Mouse (Mus musculus) cerebellum, adult 9-10 months (tissue): ENCODE measurements around the gene Csrp3.

Experiments
- DNase-seq: peaks from one replicate; pipeline ENCODE4 v3.0.0; 2022

Csrp3 gene

DNA sequence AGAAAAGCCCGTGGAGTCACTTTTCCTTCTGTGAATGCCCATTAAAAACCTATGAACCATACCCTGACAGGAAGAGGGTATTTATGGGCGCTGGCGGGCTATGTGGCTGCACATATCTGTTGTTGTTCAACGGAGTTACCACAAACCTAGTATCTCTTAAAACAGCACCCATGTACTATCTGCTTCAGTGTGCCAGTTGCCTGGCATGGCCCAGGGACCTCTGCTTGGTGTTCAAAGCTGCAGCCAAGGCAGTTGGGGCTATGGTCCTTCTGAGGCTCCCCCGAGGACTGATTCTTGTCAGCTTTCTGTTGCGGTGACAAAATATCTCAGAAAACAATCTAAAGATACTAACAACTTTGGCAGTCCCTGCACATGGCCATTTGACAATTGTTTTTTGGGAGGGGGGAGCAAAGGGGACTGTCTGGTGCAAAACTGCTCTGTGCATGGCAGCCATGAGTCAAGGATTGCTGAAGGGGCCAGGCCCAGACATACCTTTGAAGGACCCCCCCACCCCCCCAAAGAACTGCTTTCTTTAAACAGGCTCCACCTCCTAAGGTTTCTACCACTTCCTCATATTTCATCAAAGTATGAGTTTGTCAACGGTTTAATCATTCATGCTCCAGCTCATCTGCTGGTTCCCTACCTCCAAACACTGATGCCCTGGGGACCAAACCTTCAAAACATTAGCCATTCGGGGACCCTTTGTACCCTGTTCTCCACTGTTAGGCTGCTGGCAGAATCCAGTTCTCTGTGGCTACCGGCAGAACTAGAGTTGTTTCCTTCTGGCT, 17.0 kb upstream of the Csrp3 start:
- DNase-seq = no peak

DNA sequence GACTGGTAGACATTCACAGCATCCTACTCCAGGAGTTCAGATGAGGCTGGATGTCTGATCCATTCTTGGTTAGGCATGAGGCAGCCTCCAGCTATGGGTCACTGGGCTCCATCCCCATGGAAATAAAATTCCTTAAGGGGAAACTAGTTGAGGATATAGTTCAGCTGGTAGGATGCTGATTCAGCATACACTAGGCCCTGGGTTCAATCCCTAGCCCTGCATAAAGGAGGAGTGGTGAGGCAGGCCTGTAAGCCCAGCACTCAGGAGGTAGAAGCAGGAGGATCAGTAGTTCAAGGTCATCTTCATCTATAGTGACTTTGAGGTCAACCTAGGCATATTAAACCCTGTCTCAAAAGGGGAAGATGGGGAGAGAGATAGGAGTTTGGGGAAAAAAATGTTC, 16.4 kb upstream of the Csrp3 start:
- DNase-seq = no peak

DNA sequence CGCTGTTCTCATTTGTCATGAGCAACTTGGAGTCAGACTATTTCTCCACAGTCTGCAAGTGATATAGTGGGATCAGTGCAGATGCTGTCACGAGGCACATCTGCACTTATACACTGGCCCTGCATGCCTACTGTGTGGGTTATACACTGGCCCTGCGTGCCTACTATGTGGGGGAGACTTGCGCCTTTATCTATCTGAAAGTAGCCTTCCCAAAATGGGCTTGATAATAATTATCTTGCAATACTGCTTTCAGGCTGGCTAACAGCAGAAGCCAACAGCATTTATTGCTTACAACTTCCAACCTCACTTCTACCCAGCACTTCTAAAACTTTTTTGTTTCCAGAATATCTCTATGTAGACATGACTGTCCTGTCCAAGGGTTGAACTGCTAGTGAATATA, 14.0 kb upstream of the Csrp3 start:
- DNase-seq = no peak

DNA sequence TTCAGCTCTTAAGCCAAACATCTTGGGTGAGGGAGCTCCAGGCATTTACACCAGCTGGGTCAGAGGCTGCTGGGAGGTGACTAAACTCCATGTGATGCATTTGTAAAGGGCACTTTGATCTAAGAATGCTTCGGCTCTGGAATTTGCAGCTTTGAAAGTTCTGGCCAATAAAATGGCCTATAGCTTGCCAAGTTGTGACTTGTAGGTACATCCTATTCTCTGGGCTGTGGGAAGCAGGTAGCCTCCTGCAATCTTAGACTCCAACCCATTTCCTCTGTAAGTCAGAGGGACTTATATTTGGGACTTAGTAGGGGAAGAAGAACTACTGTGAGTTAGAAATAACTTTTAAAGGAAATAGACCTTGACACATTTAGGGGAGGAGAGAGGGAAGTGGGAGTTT, 13.1 kb upstream of the Csrp3 start:
- no peak for DNase-seq

DNA sequence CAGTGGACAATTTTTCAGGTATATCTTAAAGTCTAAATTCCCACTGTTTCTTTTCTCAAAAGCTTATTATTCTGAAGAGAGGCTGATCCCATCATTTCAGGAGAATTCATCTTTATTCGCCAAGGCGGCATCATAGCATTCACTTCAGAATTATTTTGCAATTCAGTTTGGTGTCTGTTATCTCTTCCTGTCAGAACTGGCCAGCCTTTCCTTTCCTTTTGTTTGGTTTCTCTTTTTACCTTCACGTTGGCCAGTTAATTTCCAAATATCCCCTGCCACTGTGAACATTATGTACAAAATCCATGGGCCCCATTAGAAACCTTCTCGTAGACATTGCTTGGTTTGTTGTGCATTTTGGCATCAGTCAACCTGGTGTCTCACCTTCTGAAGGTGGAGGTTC, 11.5 kb upstream of the Csrp3 start:
- DNase-seq = no peak

DNA sequence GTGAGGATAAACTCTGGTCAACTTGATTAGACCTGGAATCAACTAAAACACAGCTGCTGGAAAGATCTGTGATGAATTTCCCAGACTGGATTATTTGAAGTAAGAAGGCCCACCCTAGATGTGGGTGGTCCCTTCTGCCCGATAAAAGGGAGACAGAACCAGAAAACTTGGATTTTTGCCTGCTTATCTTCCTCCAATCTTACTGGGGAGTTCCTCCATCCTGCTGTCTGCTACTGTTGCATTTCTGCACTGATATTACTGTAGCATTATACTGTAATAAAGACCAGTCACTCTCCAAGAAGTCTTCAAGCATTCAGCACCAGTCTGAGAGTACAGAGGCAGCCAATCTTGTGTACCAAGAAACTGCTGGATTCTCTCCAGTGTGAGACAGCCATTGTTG, 10.4 kb upstream of the Csrp3 start:
- no peak for DNase-seq

DNA sequence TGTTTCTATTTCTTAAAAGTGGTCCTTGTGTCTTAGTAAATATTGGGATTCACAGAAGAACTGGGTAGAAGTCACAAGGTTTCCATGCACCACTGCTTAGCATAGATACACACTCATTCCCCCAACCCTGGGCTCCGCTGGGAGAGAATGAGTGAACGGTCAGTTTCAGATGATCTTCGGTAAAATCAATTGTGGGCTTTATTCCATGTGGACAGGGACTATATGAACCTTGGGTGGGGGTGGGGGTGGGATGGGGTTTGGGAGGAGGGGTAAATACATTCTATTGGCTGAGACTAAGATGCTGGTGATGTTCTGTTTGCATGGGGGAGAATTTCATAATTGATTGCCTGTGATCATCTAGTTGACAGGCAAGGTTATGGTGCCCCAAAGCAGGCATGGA, 7.6 kb upstream of the Csrp3 start:
- no peak for DNase-seq

DNA sequence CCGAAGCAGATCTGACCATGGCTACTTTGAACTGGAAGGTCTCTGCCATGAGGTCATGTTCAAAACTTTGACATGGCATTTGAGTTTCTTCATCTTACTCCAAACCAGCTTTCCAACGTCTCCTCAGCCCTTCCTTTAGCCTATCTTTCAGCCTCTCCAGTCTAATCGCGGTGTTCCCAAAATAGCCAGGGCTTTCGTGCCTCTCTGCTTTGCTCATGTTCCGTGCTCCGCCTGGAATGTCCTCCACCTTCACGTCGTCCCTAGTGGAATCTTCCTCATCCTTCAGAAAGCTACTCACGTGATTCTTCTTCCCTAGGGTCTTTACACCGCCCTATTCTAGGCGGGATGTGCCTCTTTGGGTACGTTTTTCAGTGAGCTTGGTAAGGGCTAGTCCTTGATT, 5.7 kb upstream of the Csrp3 start:
- DNase-seq = no peak

DNA sequence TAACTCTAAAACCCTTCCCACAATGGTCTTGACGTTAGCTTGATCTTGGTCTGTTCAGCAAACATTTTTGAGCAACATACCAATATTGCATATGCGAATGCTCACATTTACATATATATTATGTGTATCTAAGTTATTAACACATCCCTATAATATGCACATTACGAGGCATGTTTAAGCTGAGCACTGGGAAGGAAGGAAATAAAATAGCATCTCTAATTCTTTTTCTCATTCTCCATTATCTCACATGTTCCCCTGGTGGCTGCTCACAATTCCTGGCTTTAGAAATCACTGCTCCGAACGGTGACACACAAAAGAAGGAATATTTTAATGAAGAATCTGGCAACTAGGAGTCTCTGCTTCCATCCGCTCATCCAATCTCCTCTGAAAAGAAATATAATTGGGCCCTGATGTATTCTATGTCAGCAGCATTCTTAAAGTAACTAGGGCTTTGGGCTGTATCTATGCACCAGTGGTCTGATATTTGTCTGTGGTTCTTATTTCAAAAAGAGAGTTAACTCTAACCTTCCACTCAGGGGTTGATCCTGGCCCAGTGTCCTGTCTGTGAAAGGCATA, 3.8 kb upstream of the Csrp3 start:
- DNase-seq = no peak

DNA sequence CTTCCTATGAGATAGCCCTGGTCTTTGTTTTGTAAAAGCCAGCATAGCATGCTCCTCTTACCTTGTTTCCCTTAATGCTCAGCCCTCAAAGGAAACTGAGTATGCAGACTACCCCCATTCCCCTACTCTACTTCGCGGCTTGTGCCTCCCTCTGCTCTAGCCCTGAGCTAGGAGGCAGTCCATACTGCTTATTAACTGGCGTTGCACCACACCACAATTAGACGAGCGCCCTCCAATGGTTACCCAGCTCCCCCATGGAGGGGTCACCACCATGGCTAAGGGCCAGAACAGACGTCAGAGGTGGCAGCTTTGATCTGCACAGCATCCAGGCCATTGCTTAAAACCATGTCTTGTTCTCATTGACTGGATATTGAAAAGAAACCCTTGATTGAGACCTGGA, 1.1 kb downstream of the Csrp3 start:
- DNase-seq = no peak

DNA sequence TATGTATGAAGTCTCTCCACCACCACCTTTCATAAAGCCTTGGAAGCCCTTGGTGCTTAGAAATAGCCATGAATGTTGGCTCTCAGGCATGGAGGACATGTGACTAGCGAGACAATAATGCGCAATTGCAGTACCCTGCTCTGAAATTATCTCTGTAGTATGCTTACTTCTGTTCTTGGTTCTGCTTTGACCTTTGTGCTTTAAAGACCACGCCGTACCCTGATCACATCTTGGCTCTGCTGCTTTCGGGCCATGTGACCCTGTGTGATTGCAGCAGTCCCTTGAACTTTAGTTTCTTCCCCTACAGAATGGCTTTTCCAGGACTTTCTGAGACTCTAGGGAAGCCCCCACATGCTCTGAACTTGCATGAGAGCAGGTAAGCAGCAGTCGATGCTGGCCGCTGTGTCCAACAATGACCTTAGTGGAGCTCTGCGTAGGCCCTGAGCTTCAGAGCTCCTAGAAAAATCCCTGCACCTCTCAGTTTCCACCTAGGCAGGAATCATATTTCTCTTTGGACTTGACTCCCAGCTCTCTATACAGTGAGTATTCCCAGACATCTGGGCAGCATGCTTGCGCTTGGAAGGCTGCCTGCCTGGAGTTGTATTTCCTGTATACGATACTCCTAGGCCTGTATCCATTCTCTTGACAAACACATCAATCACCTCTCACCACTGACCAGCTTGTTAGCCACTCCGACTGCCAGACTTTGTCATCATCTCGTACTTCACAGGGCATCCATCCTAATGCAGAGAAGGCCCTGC, 2.4 kb downstream of the Csrp3 start:
- no peak for DNase-seq

DNA sequence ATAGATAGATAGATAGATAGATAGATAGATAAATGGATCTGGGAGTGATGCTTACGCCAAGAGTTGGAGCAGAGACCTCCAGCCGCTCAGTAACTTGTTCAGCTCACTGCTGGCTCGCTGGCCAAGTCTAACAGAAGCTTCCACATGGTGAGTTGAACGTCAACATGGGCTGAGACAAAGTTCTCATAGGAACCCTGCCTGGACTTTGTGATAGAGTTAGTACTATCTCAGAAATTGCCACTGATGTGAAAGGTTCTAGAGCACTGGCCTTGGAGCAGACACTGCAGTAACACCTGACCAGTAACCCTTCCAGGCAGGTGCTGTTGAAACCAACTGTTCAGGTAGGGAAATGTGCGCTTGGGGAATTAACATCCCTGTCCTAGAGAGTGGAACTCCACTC, 4.3 kb downstream of the Csrp3 start:
- DNase-seq = no peak

DNA sequence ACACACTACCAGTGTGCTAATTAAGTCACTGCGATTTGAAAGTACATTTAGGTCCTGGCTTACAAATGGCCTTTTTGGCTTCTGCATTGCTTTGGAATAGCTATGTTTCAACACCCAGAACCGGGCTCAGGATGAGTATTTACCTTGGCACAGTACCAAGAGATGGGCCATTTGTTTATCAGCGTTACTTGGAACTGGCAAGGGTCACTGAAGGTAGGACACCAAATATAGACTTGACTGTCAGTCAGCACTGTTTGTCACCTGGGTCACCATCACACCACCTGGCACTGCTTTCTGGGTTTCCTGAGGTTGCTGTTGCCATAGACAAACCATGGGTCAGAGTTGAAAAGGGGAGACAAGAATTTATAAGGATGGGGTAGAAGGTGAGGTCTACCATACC, 5.5 kb downstream of the Csrp3 start:
- DNase-seq = no peak

DNA sequence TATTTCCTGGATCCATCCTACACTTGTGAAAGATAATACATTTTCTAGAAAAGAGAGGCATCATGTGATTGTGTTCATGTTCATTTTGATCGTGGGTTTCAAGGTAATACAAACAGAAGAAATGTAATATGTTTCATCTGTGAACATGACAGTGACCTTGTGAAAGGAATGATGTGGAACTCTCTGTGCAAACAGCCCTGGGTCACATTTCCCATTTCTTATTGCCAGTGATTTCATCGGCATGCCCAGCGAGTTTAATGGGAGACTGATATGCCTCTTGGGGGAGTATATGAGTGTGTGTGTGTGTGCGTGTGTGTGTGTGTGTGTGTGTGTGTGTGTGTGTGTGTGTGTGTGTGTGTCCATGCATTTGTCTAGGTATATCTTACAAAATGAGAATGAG, 6.3 kb downstream of the Csrp3 start:
- DNase-seq = no peak

DNA sequence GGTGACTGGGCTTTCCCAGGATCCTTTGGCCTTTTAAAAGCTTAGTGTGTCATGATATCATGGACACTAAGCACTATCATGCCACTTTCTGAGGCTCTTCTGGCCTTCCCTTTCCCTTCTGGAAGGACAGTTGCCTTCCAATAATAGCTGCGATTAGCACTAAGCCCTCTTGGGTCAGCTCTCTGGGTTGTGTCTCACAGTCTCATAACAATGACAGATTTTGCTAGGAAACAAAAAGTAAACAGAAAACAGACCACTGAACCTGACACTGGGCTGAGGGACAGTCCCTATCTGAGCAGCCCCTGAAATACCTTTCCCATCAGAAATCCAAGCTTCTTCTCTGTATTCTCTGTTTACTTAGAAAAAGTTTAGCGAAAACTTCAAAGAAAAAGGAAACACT, 7.3 kb downstream of the Csrp3 start:
- no peak for DNase-seq

DNA sequence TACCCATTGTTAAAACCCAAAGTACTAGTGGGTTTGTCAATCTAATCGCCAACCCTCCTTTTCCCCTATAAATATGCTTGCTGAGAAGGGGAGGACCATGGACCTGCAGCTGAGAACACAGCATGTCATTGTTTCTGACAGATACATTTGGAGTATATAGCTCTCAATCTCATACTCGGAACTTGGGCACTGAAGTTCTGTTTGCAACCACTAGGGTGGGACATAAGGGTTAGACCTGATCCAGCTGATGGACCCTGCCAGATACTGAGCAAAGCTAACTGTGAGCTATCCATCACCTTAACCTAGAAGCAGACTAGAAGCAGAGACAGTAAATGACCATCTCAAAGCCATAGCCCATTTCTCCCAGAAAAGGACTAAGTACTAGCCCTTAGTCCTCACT, 9.4 kb downstream of the Csrp3 start:
- no peak for DNase-seq

DNA sequence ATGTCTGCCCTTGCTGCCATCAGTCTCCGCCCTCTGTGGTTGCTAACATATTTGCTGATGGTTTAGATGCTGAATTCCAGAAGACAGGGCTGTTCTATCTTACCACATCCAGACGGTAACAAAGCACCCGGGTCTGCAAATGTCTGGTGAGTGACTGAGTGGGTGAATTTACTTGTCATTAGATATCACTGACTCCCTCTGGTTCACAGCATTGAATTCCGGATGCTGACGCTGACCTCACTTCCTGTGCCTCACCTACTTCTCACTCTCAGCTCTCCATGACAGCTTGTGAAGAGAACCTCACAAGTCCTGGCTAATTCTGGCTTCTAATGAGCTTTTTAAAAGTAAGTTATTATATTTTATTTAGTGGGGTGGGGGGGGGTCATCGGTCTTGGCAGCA, 10.9 kb downstream of the Csrp3 start:
- DNase-seq = no peak

DNA sequence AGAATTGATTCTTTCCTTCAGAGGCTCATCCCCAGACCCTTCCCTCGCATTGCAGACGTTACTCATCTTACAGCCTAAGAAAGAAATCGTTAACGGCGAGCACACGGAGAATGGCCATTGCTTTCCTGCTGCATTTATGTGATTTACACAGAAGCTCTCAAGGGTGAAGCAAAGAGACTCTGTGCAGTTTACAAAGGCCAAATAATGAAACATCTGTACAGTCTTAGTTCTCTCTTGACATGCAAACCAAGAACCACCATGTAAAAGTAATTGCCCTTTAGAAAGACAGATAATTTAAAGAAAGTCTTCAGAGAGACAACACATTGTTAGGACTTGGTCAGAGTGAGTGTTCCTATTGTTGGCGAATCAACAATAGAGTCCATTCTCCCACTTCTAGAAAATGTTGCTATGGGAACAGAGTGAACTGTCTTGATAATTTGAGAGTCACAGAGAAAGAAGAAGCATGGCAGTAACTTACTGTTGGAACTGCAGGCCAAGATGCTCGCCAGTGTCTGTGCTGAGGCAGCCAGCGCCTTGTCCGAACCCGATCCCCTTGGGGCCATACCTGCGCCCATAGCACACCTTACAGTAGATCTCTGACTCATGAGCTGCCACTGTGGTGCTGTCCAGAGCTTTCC, 12.7 kb downstream of the Csrp3 start:
- DNase-seq = no peak

DNA sequence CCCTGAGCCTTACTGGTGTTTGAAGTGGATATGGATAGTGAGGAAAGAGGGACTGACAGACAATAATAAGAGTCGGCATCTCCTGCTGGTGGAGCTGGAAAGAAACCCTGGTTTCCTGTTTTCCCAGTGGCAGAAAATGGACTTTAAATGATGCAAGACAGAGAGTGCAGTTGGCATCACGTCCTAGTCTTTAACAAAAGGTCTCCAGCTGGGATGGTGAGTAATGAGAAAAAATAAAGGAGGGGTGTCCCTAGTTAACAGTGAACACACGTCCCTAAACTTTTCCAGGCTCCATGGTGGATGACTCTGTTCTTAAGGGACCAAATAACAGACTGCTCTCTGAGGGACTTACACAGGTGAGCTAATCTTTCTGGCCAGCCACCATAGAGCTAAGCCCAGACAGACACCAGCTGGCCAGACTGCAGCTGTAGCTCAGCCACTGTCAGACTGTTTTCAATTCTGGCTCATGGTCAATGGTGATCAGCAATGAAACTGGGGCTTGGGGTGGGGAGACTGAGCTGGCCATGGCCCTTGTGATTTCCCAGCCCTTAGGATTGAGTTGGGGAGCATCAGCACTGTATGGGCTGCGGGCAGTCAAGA, 13.4 kb downstream of the Csrp3 start:
- no peak for DNase-seq

DNA sequence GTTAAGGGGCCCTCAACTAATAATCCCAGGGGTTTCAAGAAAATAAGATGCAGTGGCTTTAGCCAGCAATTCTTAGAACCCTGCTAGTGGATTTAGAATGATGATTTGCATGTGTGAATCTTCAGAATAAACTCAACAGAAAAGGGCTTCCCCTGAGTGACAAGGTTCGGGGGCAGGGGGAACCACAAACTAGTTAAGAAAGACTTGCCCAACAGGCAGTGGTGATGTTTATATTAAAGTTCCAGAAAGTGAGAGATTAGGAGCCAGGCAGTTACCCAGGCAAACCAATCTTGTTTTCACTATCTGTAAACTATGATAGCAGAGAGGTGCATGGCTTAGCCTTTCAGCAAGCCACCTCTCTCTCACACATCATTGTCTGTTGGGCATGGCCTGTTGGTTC, 15.1 kb downstream of the Csrp3 start:
- DNase-seq = no peak

DNA sequence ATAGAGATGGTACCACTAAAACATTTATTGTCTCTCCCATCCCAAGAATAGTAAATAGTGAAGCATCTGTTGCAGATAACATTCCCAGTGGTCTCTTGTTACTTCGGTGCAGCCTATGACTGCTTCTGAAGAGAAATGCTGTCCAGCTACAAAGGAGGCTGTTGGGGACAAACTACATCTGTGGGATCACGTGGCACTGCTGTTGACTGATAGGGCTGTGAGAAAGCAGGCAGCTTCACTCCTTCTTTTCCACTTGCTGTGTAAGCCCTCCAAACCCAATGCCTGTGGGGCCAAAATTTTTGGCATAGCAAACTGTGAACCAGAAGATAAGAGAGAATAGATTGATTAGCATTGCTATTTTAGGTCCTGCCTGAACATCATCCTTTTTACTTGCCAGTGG, 17.4 kb downstream of the Csrp3 start:
- no peak for DNase-seq

DNA sequence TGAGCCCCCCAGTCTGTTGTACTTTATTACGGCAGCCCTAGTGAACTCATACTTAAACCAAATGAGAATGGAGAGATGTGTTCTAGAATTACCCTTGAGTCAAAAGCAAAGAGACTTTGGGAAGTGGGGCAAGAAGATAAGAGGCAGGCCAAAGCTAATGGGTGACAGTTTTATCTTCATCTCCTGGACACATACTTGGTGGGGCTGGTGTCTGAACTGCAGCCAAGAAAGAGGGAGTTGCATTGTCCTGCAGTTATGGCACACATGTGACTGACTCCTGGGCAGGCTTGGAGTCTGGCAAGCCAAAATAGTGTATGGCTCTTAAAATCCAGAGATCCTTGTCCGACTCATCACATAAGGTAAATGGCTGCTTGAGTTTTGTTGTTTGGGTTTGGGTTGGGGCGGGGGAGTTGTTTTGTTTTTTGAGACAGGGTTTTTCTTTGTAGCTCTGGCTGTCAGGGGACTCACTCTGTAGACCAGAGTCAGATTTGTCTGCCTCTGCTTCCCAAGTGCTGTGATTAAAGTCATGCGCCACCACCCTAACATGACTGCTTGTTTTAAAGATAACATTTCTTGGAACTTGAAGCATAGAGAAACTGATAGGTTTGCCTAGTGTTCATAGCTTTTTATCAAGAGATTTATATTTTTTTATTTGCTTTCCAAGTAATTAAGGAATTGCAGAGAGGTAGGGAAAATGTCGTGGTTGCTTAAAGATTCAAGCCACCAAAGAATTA, 18.5 kb downstream of the Csrp3 start:
- DNase-seq = no peak

DNA sequence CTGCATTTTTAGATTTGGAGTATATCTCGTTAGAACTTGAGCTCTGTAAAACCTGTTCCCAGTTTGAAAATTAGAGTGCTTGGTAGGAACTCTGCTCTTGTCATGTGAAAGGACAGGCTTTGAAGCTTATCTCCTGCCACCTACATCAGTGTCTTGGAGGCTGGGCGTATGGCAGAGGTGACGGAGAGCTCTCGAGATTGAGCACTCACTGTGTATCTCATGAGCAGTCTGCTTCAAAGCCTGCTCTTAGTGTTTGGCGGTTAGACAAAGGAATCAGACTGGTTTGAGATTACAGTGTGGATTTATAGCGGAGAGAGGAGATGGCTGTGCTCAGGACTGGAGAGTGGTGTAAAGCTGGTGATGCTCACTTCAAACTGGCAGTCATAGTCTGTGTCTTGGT, 22.7 kb downstream of the Csrp3 start:
- DNase-seq = no peak
